Mouse (Mus musculus) lung, embryonic 16.5 days (tissue): ENCODE measurements at regions not wholly inside any gene's neighbourhood (a gene's known extent, or its start where the extent isn't known, plus 50 kb on each side); places are given as distances from the start of the nearest gene placed in this dataset.
A peak's percentile ranks its signal among the peaks of the same experiment; 100 is the strongest.
"Not testable (repeated sequence)": the region's sequence is repeated elsewhere in the genome, so short reads cannot be mapped to it uniquely, and the experiment has no call there.

Experiments used
- ATAC-seq: fragments of 200-750 bp; cut with Nextera tagmentation; 2 replicates; pipeline ENCODE4 v1.8.0; 2017; ENCODE audit warnings: low read depth, mild to moderate bottlenecking, moderate library complexity
- H3K27ac ChIP-seq: fragments of 300-500 bp; sonication (generic); 2 replicates; pipeline ENCODE4 v1.5.1; 2014; ENCODE audit warnings: mild to moderate bottlenecking, control low read depth, low read length
- H3K27me3 ChIP-seq: fragments of 300-500 bp; sonication (generic); 2 replicates; pipeline ENCODE4 v1.6.1; 2014; ENCODE audit warnings: low read depth, low read length, mixed read lengths; ENCODE audit not compliant: control insufficient read depth, insufficient read depth
- H3K36me3 ChIP-seq: fragments of 300-500 bp; sonication (generic); 2 replicates; pipeline ENCODE4 v1.6.1; 2014; ENCODE audit warnings: low read length; ENCODE audit not compliant: control insufficient read depth, insufficient read depth
- H3K4me1 ChIP-seq: fragments of 300-500 bp; sonication (generic); replicated peaks from 2 replicates; pipeline ENCODE4 v1.6.1; 2014; ENCODE audit warnings: low read length, mixed read lengths; ENCODE audit not compliant: control insufficient read depth, insufficient read depth
- H3K4me2 ChIP-seq: fragments of 300-500 bp; sonication (generic); 2 replicates; pipeline ENCODE4 v1.6.1; 2014; ENCODE audit warnings: low read depth, low read length, control low read depth
- H3K4me3 ChIP-seq: fragments of 300-500 bp; sonication (generic); 2 replicates; pipeline ENCODE4 v1.5.1; 2014; ENCODE audit warnings: mild to moderate bottlenecking, low read length, control low read depth
- H3K9ac ChIP-seq: fragments of 300-500 bp; sonication (generic); 2 replicates; pipeline ENCODE4 v1.6.1; 2014; ENCODE audit warnings: low read length, control low read depth
- H3K9me3 ChIP-seq: fragments of 300-500 bp; sonication (generic); 2 replicates; pipeline ENCODE4 v1.6.1; 2016; ENCODE audit warnings: low read length; ENCODE audit not compliant: control insufficient read depth
- WGBS: fragments of 180-500 bp; shearing (Covaris S2); extraction: QIAGEN DNeasy Blood & Tissue Kit; methylation state at CpG from one replicate; pipeline ENCODE4 v1.1.7; 2014; 5-methylcytosine and 5-hydroxymethylcytosine counted together

- Histone ChIP-seq H3K27me3 (no peaks in the 10 kb centered on the region), H3K36me3 (no peaks in the 10 kb centered on the region), H3K4me3 (no peak overlapping the region), H3K4me1 (no peaks in the 10 kb centered on the region), H3K4me2 (no peak overlapping the region), H3K9ac (no peak overlapping the region), H3K27ac (no peak overlapping the region), H3K9me3 (no peaks in the 10 kb centered on the region)
- no peak for ATAC-seq
- WGBS, result 71% methylated on average over 4 of the region's 4 CpGs
Measured at GRCm38 (mm10) chr3:40368421-40368820, 162.7 kb upstream of the Intu start.

DNA sequence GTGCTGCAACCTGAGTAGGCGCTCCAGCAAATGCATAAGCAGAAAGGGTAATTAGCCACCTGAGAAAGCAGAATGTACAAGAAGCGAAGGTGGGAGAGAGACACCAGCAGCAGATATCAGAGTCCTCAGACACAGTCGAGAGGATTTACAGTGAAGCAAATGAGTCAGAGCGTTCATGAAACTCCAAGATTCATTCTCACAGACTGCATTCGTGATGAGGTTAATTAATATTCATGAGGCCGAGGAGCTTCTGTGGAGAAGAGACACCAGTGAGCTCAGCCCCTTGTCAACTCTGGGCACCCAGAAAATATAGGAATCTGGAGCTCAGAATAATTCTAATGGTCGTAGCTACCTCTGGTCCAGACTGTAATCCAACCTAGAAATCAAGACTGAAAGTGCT is 159.7 kb upstream of the Intu start:
- no peaks in the 10 kb centered on the region for H3K36me3 ChIP-seq
- H3K4me1 ChIP-seq, result no peaks in the 10 kb centered on the region
- H3K27ac ChIP-seq, result no peak overlapping the region
- WGBS, result 63% methylated on average over 7 of the region's 7 CpGs
- H3K9me3 ChIP-seq, result no peaks in the 10 kb centered on the region
- H3K9ac ChIP-seq, result no peak overlapping the region
- H3K27me3 ChIP-seq, result no peaks in the 10 kb centered on the region
- H3K4me2 ChIP-seq, result no peak overlapping the region
- ATAC-seq, result no peak
- H3K4me3 ChIP-seq, result no peak overlapping the region

DNA sequence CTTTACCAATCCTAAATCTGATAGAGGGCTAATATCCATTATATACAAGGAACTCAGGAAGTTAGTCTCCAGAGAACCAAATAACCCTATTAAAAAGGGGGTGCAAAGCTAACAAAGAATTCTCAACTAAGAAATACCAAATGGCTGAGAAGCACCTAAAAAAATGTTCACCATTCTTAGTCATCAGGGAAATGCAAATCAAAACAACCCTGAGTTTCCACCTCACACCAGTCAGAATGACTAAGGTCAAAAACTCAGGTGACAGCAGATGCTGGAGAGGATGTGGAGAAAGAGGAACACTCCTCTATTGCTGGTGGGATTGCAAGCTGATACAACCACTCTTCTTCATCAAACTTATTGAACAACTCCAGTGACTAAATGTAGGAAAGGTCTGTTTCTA is 154.9 kb upstream of the Intu start:
- H3K4me2 ChIP-seq, H3K4me1 ChIP-seq, H3K36me3 ChIP-seq, H3K4me3 ChIP-seq, ATAC-seq, H3K9me3 ChIP-seq, H3K27ac ChIP-seq, H3K9ac ChIP-seq, H3K27me3 ChIP-seq: not testable (repeated sequence)

GRCm38 (mm10) chr3:40377416-40377815 is 153.7 kb upstream of the Intu start:
- Histone ChIP-seq H3K27ac (no peak overlapping the region), H3K4me3 (no peak overlapping the region), H3K9me3 (no peaks in the 10 kb centered on the region), H3K36me3 (no peaks in the 10 kb centered on the region), H3K4me2 (no peak overlapping the region), H3K9ac (no peak overlapping the region), H3K4me1 (no peaks in the 10 kb centered on the region), H3K27me3 (no peaks in the 10 kb centered on the region)
- 68% methylated on average over 7 of the region's 7 CpGs for WGBS
- no peak for ATAC-seq

GRCm38 (mm10) chr3:40379063-40379462 is 152.0 kb upstream of the Intu start:
- no peaks in the 10 kb centered on the region for H3K4me1 ChIP-seq
- H3K4me2 ChIP-seq, result no peak overlapping the region
- H3K4me3 ChIP-seq, result no peak overlapping the region
- no peak overlapping the region for H3K9ac ChIP-seq
- H3K27ac ChIP-seq, result no peak overlapping the region
- H3K36me3 ChIP-seq, result no peaks in the 10 kb centered on the region
- ATAC-seq, result no peak
- WGBS, result 70% methylated on average over 2 of the region's 2 CpGs
- H3K27me3 ChIP-seq, result no peaks in the 10 kb centered on the region
- H3K9me3 ChIP-seq, result no peaks in the 10 kb centered on the region

- WGBS, result 21% methylated on average over 6 of the region's 6 CpGs
- no peak for ATAC-seq
- H3K4me2 ChIP-seq, result no peak overlapping the region
- no peaks in the 10 kb centered on the region for H3K36me3 ChIP-seq
- no peaks in the 10 kb centered on the region for H3K27me3 ChIP-seq
- H3K9me3 ChIP-seq, result no peaks in the 10 kb centered on the region
- no peak overlapping the region for H3K27ac ChIP-seq
- no peak overlapping the region for H3K4me3 ChIP-seq
- H3K9ac ChIP-seq, result no peak overlapping the region
- H3K4me1 ChIP-seq, result 0 out of 2 replicates have a peak, but pooled peaks cover 2% of the 10 kb centered on the region
Measured at GRCm38 (mm10) chr3:40391631-40392030, 139.5 kb upstream of the Intu start.

DNA sequence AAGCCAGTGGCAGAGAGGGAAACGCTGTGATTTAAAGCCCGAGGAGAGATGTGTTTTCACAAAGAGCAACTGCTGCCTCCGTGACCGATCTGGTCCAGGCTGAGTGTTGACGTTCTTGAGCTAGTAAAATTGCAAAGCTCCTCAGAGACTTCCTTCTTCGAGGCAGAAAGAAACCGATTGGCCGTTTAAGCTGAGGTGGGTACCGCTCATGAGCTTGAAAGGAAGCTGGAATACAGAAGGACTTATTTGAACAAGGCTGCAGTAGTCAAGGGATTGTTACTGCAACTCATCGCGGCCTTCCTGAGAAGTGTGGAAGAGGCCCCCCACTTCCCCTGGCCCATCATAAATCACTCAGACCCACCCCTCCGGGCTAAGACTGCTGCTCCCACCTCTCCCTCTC is 132.9 kb upstream of the Intu start:
- H3K4me1 ChIP-seq, result 0 out of 2 replicates have a peak, but pooled peaks cover 3% of the 10 kb centered on the region
- H3K4me3 ChIP-seq, result no peak overlapping the region
- no peaks in the 10 kb centered on the region for H3K36me3 ChIP-seq
- ATAC-seq, result no peak
- H3K27me3 ChIP-seq, result no peaks in the 10 kb centered on the region
- WGBS, result 33% methylated on average over 12 of the region's 12 CpGs
- no peak overlapping the region for H3K27ac ChIP-seq
- H3K9me3 ChIP-seq, result no peaks in the 10 kb centered on the region
- no peak overlapping the region for H3K9ac ChIP-seq
- peak overlapping the region; percentile 10; the same call in 1 of the 2 replicates for H3K4me2 ChIP-seq

- Histone ChIP-seq H3K9me3 (no peaks in the 10 kb centered on the region), H3K9ac (no peak overlapping the region), H3K27ac (no peak overlapping the region), H3K4me1 (0 out of 2 replicates have a peak, but pooled peaks cover under 1% of the 10 kb centered on the region), H3K4me2 (no peak overlapping the region), H3K4me3 (no peak overlapping the region), H3K27me3 (no peaks in the 10 kb centered on the region), H3K36me3 (no peaks in the 10 kb centered on the region)
- 80% methylated on average over 4 of the region's 4 CpGs for WGBS
- ATAC-seq, result no peak
Measured at GRCm38 (mm10) chr3:40403402-40403801, 127.7 kb upstream of the Intu start.

DNA sequence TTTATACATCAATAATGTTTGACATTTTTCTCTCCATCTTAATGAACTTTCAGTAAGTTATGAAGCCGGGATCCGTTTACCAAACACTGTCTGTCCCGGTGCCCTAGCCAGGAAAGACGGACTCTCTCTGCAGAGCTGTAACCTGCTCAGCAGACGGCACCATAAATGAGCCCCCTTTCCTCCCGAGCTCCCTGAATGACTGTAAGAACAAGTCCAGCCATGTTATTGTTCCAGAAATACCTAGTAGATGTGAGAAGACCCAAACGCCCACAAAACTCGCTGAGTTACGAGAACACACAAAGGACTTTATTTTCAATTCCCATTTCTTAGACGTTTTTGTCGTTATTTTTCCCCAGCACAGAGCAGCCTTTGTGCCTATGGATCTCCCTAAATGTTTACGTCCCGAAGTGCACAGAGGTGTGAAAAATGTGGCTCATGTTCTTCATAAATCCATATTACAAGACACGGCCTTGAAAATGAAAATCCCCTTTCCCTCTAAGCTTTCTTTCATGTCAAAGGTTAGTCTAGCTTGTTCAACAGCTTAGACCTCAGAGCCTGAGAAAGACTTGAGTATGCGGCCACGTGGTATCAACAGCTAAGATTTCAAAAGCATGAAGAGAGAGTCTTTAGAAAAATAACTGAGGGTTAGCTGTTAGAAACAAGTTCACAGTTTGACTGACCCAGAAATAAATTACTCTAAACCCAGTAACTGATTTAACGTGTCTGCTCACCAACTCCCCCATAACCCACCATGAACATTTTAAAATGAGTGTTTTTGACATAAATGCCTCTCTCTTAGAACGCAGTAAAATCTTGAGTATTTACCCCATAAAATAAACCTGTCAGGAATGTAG is 125.8 kb upstream of the Intu start:
- Histone ChIP-seq H3K4me3 (no peak overlapping the region), H3K27ac (no peak overlapping the region), H3K4me1 (peaks cover 7% of the 10 kb centered on the region), H3K36me3 (no peaks in the 10 kb centered on the region), H3K9me3 (no peaks in the 10 kb centered on the region), H3K4me2 (no peak overlapping the region), H3K9ac (no peak overlapping the region), H3K27me3 (no peaks in the 10 kb centered on the region)
- 55% methylated on average over 18 of the region's 18 CpGs for WGBS
- ATAC-seq, result no peak

DNA sequence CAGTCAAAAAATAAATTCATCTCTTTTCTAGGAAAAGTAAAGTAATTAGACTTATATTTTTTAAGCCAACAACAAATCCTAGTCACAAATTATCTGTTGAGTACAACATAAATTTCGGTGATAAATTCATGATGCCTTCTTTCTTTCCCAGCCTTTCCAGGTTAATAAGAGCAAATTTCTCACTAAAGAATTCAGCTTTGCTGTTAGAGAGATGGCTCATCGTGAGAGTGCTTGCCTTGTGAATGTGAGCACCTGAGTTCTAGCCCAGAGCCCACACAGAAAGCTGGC is 125.2 kb upstream of the Intu start:
- H3K4me3 ChIP-seq, result no peak overlapping the region
- no peak overlapping the region for H3K4me2 ChIP-seq
- no peak overlapping the region for H3K9ac ChIP-seq
- H3K27me3 ChIP-seq, result no peaks in the 10 kb centered on the region
- WGBS, result 80% methylated on average over 2 of the region's 2 CpGs
- no peaks in the 10 kb centered on the region for H3K36me3 ChIP-seq
- ATAC-seq, result no peak
- H3K9me3 ChIP-seq, result no peaks in the 10 kb centered on the region
- peaks cover 7% of the 10 kb centered on the region for H3K4me1 ChIP-seq
- H3K27ac ChIP-seq, result no peak overlapping the region
